Mouse (Mus musculus) spleen, postnatal 14 days (tissue): ENCODE data around the gene Txk.
A peak's percentile ranks its signal among the peaks of the same experiment; 100 is the strongest.

Experiments
- DNase-seq, 2 experiments: peaks; one replicate each; pipeline ENCODE4 v3.0.0; 2021 to 2022; ENCODE audit warnings: low spot score in 2 of 2

The Txk gene

GRCm38 (mm10) chr5:72751056-72751758, 1.4 kb downstream of the Txk start:
- DNase-seq: no peak

- no peak for DNase-seq
Measured at GRCm38 (mm10) chr5:72750226-72750625, 2.4 kb downstream of the Txk start.

GRCm38 (mm10) chr5:72748659-72749265, 3.8 kb downstream of the Txk start:
- DNase-seq: no peak

- DNase-seq: no peak
Measured at GRCm38 (mm10) chr5:72747384-72747783, 5.2 kb downstream of the Txk start.

GRCm38 (mm10) chr5:72746461-72746860, 6.1 kb downstream of the Txk start:
- DNase-seq: no peak

- no peak for DNase-seq
Measured at GRCm38 (mm10) chr5:72743103-72743502, 9.5 kb downstream of the Txk start.

- DNase-seq: no peak
Measured at GRCm38 (mm10) chr5:72736868-72737267, 15.7 kb downstream of the Txk start.

GRCm38 (mm10) chr5:72736437-72736836, 16.1 kb downstream of the Txk start:
- DNase-seq: no peak

- no peak for DNase-seq
Measured at GRCm38 (mm10) chr5:72735763-72736162, 16.8 kb downstream of the Txk start.

GRCm38 (mm10) chr5:72732885-72733284, 19.7 kb downstream of the Txk start:
- DNase-seq: no peak

GRCm38 (mm10) chr5:72725404-72725803, 27.2 kb downstream of the Txk start:
- no peak for DNase-seq

- DNase-seq: no peak
Measured at GRCm38 (mm10) chr5:72723429-72723828, 29.1 kb downstream of the Txk start.

- DNase-seq: no peak
Measured at GRCm38 (mm10) chr5:72720587-72720986, 32.0 kb downstream of the Txk start.

- peak in 1 of 2 experiments; percentile 43 for DNase-seq
Measured at GRCm38 (mm10) chr5:72710572-72711278, 41.9 kb downstream of the Txk start.

GRCm38 (mm10) chr5:72709976-72710375, 42.6 kb downstream of the Txk start:
- DNase-seq: no peak

- no peak for DNase-seq
Measured at GRCm38 (mm10) chr5:72709451-72709850, 43.1 kb downstream of the Txk start.

GRCm38 (mm10) chr5:72706722-72707121, 45.9 kb downstream of the Txk start:
- DNase-seq: no peak

- DNase-seq: no peak
Measured at GRCm38 (mm10) chr5:72706095-72706494, 46.5 kb downstream of the Txk start.

GRCm38 (mm10) chr5:72702202-72702601, 50.4 kb downstream of the Txk start:
- no peak for DNase-seq

GRCm38 (mm10) chr5:72699500-72699818, 53.1 kb downstream of the Txk start:
- no peak for DNase-seq

GRCm38 (mm10) chr5:72698818-72699499, 53.6 kb downstream of the Txk start:
- DNase-seq: no peak

GRCm38 (mm10) chr5:72698343-72698742, 54.2 kb downstream of the Txk start:
- no peak for DNase-seq

- no peak for DNase-seq
Measured at GRCm38 (mm10) chr5:72696491-72696890, 56.1 kb downstream of the Txk start.
